ENCODE assay signal across 1 mouse cellular context in the genomic region with DNA sequence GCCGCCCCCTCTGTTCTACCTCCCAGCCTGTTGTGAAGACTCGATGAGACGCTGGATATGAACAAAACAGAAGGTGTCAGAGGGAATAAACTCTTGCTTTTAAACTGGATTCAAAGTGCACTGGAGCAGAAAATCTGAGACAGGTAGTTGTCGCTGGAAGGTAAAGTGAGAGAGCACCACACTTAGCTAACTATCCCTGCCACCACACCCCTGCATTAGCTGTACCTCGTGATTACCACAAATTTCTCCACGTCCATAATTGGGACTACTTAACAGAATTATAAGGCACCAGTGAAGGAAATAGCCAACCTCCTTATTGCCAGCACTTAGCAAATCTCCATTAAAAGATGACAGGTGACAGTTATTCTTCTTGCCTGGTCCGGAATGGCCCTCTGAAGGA.
TF ChIP-seq lines count a peak whose summit lies in the region.

No protein-coding gene starts in this region.

TF ChIP-seq in CH12.LX, 34 proteins besides CTCF, POLR2A, EP300 and RAD21 (continued from another document):
- TF ChIP-seq GABPA (IDR thresholded peaks at IDR 0.05; ENCODE audit: insufficient replicate concordance, low read depth, low read length) (no peak), ZKSCAN1 (IDR thresholded peaks at IDR 0.05; ENCODE audit: borderline replicate concordance, low read depth, low read length) (no peak), MAX (IDR thresholded peaks at IDR 0.05; ENCODE audit: low read length) (no peak), IRF4 (IDR thresholded peaks at IDR 0.05; ENCODE audit: low read depth, low read length) (no peak), MYC (IDR thresholded peaks at IDR 0.05; ENCODE audit: low read depth, low read length) (no peak; the same call in 1 of the 2 replicates), ZMIZ1 (IDR thresholded peaks at IDR 0.05; ENCODE audit: low read depth, low read length) (no peak), SIN3A (IDR thresholded peaks at IDR 0.05; ENCODE audit: low read length) (no peak), ZC3H11A (IDR thresholded peaks at IDR 0.05; ENCODE audit: low read depth, low read length) (no peak), POLR2AphosphoS2 (IDR thresholded peaks at IDR 0.05; ENCODE audit: low read depth, low read length) (no peak)
